ENCODE assay signal across 10 mouse cellular contexts in the genomic region with DNA sequence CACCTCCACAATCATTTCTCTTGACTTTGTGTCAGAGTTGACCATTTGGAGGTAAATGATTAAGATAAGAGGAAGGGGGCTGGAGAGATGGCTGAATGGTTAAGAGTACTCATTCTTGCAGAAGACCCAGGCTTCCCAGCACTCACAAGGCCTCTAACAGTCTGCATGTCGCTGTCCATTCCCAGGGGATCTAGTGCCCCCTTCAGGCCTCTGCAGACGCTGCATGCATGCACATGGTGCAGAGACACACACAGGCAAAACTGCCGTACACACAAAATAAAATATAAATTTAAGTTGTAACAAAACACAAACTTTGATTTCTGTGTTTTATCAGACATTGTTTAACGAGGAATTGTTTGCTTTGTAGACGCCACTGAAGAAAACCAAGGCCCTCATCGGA. TPM values are rescaled to one million over a fixed set of nuclear protein-coding genes. Genes with fewer than 3 reads are reported as not detected.
DNase-seq lines count a peak whose midpoint lies in the region; ATAC-seq and TF ChIP-seq lines count a peak whose summit lies in the region.
"Had no signal": no experiment of that assay in that cellular context is flagged by ENCODE, and none has a peak within 500 bp of the region (broad histone marks: within the 10 kb centered on the region; RNA-seq: fewer than 3 reads in every experiment).

No protein-coding gene starts in this region.

- 91% methylated on average over 6 of the region's 6 CpGs for WGBS in intestine, postnatal 0 days
- WGBS in intestine, embryonic 16.5 days: 94% methylated on average over 6 of the region's 6 CpGs
- WGBS in midbrain, postnatal 0 days: 91% methylated on average over 6 of the region's 6 CpGs
- WGBS in midbrain, embryonic 11.5 days: 88% methylated on average over 6 of the region's 6 CpGs
- 93% methylated on average over 6 of the region's 6 CpGs for WGBS in small intestine, adult 2 months
- 90% methylated on average over 6 of the region's 6 CpGs for WGBS in midbrain, embryonic 10.5 days

- no peak for ATAC-seq in intestine, postnatal 0 days
- ATAC-seq in intestine, embryonic 16.5 days: no peak
- no peak for ATAC-seq in midbrain, postnatal 0 days (ENCODE audit: low FRiP score)
- no peak for ATAC-seq in midbrain, embryonic 11.5 days (ENCODE audit: low FRiP score)

- H3K4me3 ChIP-seq in intestine, postnatal 0 days (ENCODE audit: low read depth, low read length): no peak overlapping the region
- no peak overlapping the region for H3K4me3 ChIP-seq in intestine, embryonic 16.5 days (ENCODE audit: low read length)
- H3K4me3 ChIP-seq in midbrain, postnatal 0 days (ENCODE audit: low read depth, low read length): no peak overlapping the region
- no peak overlapping the region for H3K4me3 ChIP-seq in midbrain, embryonic 11.5 days (ENCODE audit: low read depth, low read length)
- H3K4me3 ChIP-seq in MEL (ENCODE audit: control insufficient read depth in 1 of 2, insufficient read depth in 1 of 2, low read depth in 2 of 2, low read length in 2 of 2): no peak overlapping the region
- H3K4me3 ChIP-seq in small intestine, adult 2 months (ENCODE audit: low read depth, low read length): no peak overlapping the region
- H3K4me3 ChIP-seq in midbrain, embryonic 10.5 days: no peak overlapping the region

- H3K27ac ChIP-seq in intestine, postnatal 0 days (ENCODE audit: low read depth, low read length): no peak overlapping the region; the same call in 1 of the 2 replicates
- no peak overlapping the region for H3K27ac ChIP-seq in intestine, embryonic 16.5 days (ENCODE audit: low read length)
- H3K27ac ChIP-seq in midbrain, postnatal 0 days (ENCODE audit: low read depth, low read length): no peak overlapping the region
- no peak overlapping the region for H3K27ac ChIP-seq in midbrain, embryonic 11.5 days (ENCODE audit: low read depth, low read length)
- no peak overlapping the region for H3K27ac ChIP-seq in MEL (ENCODE audit: control insufficient read depth, low read depth, low read length)
- H3K27ac ChIP-seq in small intestine, adult 2 months (ENCODE audit: insufficient read depth, low read depth, low read length): no peak overlapping the region
- H3K27ac ChIP-seq in midbrain, embryonic 10.5 days (replicated peaks): no peak overlapping the region

- no peak overlapping the region for H3K4me2 ChIP-seq in intestine, postnatal 0 days (replicated peaks; ENCODE audit: low read depth)
- H3K4me2 ChIP-seq in intestine, embryonic 16.5 days (ENCODE audit: low read depth, low read length): no peak overlapping the region
- H3K4me2 ChIP-seq in midbrain, postnatal 0 days (ENCODE audit: low read depth, low read length, poor library complexity, severe bottlenecking): no peak overlapping the region
- no peak overlapping the region for H3K4me2 ChIP-seq in midbrain, embryonic 11.5 days

- no peak for TF ChIP-seq RAD21 in MEL (IDR thresholded peaks at IDR 0.05; ENCODE audit: low read depth, low read length)

- no peak for TF ChIP-seq EP300 in MEL (IDR thresholded peaks at IDR 0.05; ENCODE audit: low read depth in 1 of 2, low read length in 2 of 2)

- no peak for DNase-seq in midbrain, postnatal 0 days (ENCODE audit: low spot score)
- DNase-seq in midbrain, embryonic 11.5 days (ENCODE audit: low spot score, missing footprints): no peak
- DNase-seq in MEL (ENCODE audit: low read depth, low spot score): no peak
- no peak for DNase-seq in midbrain, embryonic 10.5 days (ENCODE audit: low spot score)
- DNase-seq in embryo, embryonic 10.5 days (ENCODE audit: low spot score): no peak
- DNase-seq: gastrocnemius, postnatal 10 days; heart, postnatal 10 days had no signal

- peak; percentile 57 for TF ChIP-seq CTCF in intestine, postnatal 0 days (IDR thresholded peaks at IDR 0.05; ENCODE audit: low read depth)
- TF ChIP-seq CTCF in midbrain, postnatal 0 days (IDR thresholded peaks at IDR 0.05): peak; percentile 50
- TF ChIP-seq CTCF in MEL (IDR thresholded peaks at IDR 0.05 in 2 of 3, conservative IDR thresholded peaks at IDR 0.05 in 1 of 3; ENCODE audit: control insufficient read depth in 1 of 3, insufficient read depth in 1 of 3, low read depth in 2 of 3, low read length in 3 of 3, poor library complexity in 1 of 3, severe bottlenecking in 1 of 3): peak; percentile 40 to 63 (median 55)
- peak; percentile 58; the same call in 1 of the 2 replicates for TF ChIP-seq CTCF in small intestine, adult 2 months (IDR thresholded peaks at IDR 0.05; ENCODE audit: extremely low read depth, insufficient read length, insufficient replicate concordance, low read depth, low read length)

- peaks cover 34% of the 10 kb centered on the region for H3K36me3 ChIP-seq in intestine, postnatal 0 days (ENCODE audit: control insufficient read depth, insufficient read depth)
- peaks cover 12% of the 10 kb centered on the region for H3K36me3 ChIP-seq in intestine, embryonic 16.5 days (ENCODE audit: control insufficient read depth, insufficient read depth, low read length)
- peaks cover 28% of the 10 kb centered on the region for H3K36me3 ChIP-seq in midbrain, postnatal 0 days (ENCODE audit: insufficient read depth, low read length)
- peaks cover 4% of the 10 kb centered on the region; the same call in 1 of the 2 replicates for H3K36me3 ChIP-seq in midbrain, embryonic 11.5 days (ENCODE audit: control insufficient read depth, insufficient read depth, low read length)
- H3K36me3 ChIP-seq in MEL (ENCODE audit: control insufficient read depth in 1 of 2, insufficient read depth in 2 of 2, low read length in 2 of 2): peaks cover 5 to 21% of the 10 kb centered on the region in 2 experiments
- H3K36me3 ChIP-seq in small intestine, adult 2 months (ENCODE audit: control insufficient read depth, insufficient read depth, low read length): peaks cover 19% of the 10 kb centered on the region
- H3K36me3 ChIP-seq in midbrain, embryonic 10.5 days: peaks cover 70% of the 10 kb centered on the region

- no peaks in the 10 kb centered on the region for H3K27me3 ChIP-seq in intestine, postnatal 0 days (replicated peaks; ENCODE audit: control insufficient read depth, insufficient read depth, low read length)
- no peaks in the 10 kb centered on the region for H3K27me3 ChIP-seq in intestine, embryonic 16.5 days (replicated peaks; ENCODE audit: control insufficient read depth, insufficient read depth, low read length)
- H3K27me3 ChIP-seq in midbrain, postnatal 0 days (ENCODE audit: insufficient read depth, low read length): no peaks in the 10 kb centered on the region
- H3K27me3 ChIP-seq in midbrain, embryonic 11.5 days (ENCODE audit: control insufficient read depth, insufficient read depth, low read length): no peaks in the 10 kb centered on the region
- H3K27me3 ChIP-seq in MEL (ENCODE audit: control insufficient read depth in 1 of 2, insufficient read depth in 2 of 2, low read length in 2 of 2): no peaks in the 10 kb centered on the region
- no peaks in the 10 kb centered on the region for H3K27me3 ChIP-seq in small intestine, adult 2 months (ENCODE audit: control insufficient read depth, insufficient read depth, low read length)
- no peaks in the 10 kb centered on the region for H3K27me3 ChIP-seq in midbrain, embryonic 10.5 days (ENCODE audit: low read depth, poor library complexity, severe bottlenecking)

- H3K4me1 ChIP-seq in intestine, postnatal 0 days (replicated peaks; ENCODE audit: control insufficient read depth, insufficient read depth, low read length): no peaks in the 10 kb centered on the region
- peaks cover 17% of the 10 kb centered on the region for H3K4me1 ChIP-seq in intestine, embryonic 16.5 days (ENCODE audit: control insufficient read depth, insufficient read depth, low read length)
- H3K4me1 ChIP-seq in midbrain, postnatal 0 days (ENCODE audit: insufficient read depth, low read length): peaks cover 6% of the 10 kb centered on the region; the same call in 1 of the 2 replicates
- peaks cover 6% of the 10 kb centered on the region for H3K4me1 ChIP-seq in midbrain, embryonic 11.5 days (ENCODE audit: control insufficient read depth, insufficient read depth, low read length)
- H3K4me1 ChIP-seq in MEL (ENCODE audit: control insufficient read depth in 1 of 2, insufficient read depth in 2 of 2, low read length in 2 of 2): peaks cover 5 to 33% of the 10 kb centered on the region in 2 experiments; a peak in 3 of 4 replicates
- peaks cover 6% of the 10 kb centered on the region for H3K4me1 ChIP-seq in small intestine, adult 2 months (ENCODE audit: control insufficient read depth, insufficient read depth, insufficient read length, low read length)
- H3K4me1 ChIP-seq in midbrain, embryonic 10.5 days: peaks cover 24% of the 10 kb centered on the region

- H3K9me3 ChIP-seq in intestine, postnatal 0 days (ENCODE audit: control insufficient read depth): no peaks in the 10 kb centered on the region
- no peaks in the 10 kb centered on the region for H3K9me3 ChIP-seq in intestine, embryonic 16.5 days (ENCODE audit: control insufficient read depth, low read length)
- no peaks in the 10 kb centered on the region for H3K9me3 ChIP-seq in midbrain, postnatal 0 days (ENCODE audit: low read length)
- H3K9me3 ChIP-seq in midbrain, embryonic 11.5 days (ENCODE audit: control insufficient read depth, low read length): no peaks in the 10 kb centered on the region; the same call in 1 of the 2 replicates
- no peaks in the 10 kb centered on the region for H3K9me3 ChIP-seq in MEL (replicated peaks; ENCODE audit: insufficient read depth, low read length)
- no peaks in the 10 kb centered on the region for H3K9me3 ChIP-seq in midbrain, embryonic 10.5 days (replicated peaks)

- no peak overlapping the region for H3K9ac ChIP-seq in intestine, postnatal 0 days (ENCODE audit: low read depth, low read length)
- no peak overlapping the region for H3K9ac ChIP-seq in intestine, embryonic 16.5 days (ENCODE audit: low read depth, low read length)
- no peak overlapping the region for H3K9ac ChIP-seq in midbrain, postnatal 0 days (replicated peaks; ENCODE audit: low read length, poor library complexity, severe bottlenecking)
- H3K9ac ChIP-seq in midbrain, embryonic 11.5 days (ENCODE audit: low read length): no peak overlapping the region
- H3K9ac ChIP-seq in MEL (ENCODE audit: control insufficient read depth, low read depth, low read length, poor library complexity, severe bottlenecking): no peak overlapping the region

- peaks cover 24% of the 10 kb centered on the region for H3K79me2 ChIP-seq in MEL (ENCODE audit: control insufficient read depth, insufficient read depth, low read length, poor library complexity)

- no peak for TF ChIP-seq POLR2A in MEL (IDR thresholded peaks at IDR 0.05; ENCODE audit: control insufficient read depth in 1 of 2, insufficient read depth in 1 of 2, low read depth in 1 of 2, low read length in 2 of 2, poor library complexity in 1 of 2)
- TF ChIP-seq POLR2A in small intestine, adult 2 months (IDR thresholded peaks at IDR 0.05; ENCODE audit: low read depth, low read length): no peak

RNA-seq across cellular contexts. Expression of gene Gns, which starts 5.9 kb away (rescaled TPM):
- polyA plus RNA-seq in intestine, postnatal 0 days (2015; fragmentation: Nextera tagmentation; extraction: Ambion mirVana): 68.6 and 78.1 TPM in 2 replicates
- polyA plus RNA-seq in intestine, embryonic 16.5 days (2015; fragmentation: Nextera tagmentation; extraction: Ambion mirVana): 43.3 and 50.4 TPM in 2 replicates
- total RNA-seq in midbrain, postnatal 0 days (2014; rRNA removed): 66.4 and 84.3 TPM in 2 replicates
- polyA plus RNA-seq in midbrain, postnatal 0 days (2015; fragmentation: Nextera tagmentation; extraction: Ambion mirVana): 37.7 and 40.4 TPM in 2 replicates
- polyA plus RNA-seq in midbrain, embryonic 11.5 days (2014; fragmentation: Nextera tagmentation; extraction: Ambion mirVana): 35.9 and 37.3 TPM in 2 replicates
- 24.4 and 33.6 TPM in 2 replicates for total RNA-seq in MEL (2012; rRNA removed)
- 10 to 100 TPM in 1 of 2 experiments, not detected in 1; 33.1 TPM for polyA plus RNA-seq in MEL (2012; ENCODE audit: insufficient read depth in 1 of 2, insufficient read length in 2 of 2, low read depth in 1 of 2, low replicate concordance in 2 of 2, missing spikeins in 1 of 2)
- 89.5 and 149 TPM in 2 replicates for polyA plus RNA-seq in small intestine, adult 2 months (2012; rRNA removed)
- polyA plus RNA-seq in midbrain, embryonic 10.5 days (2016; fragmentation: Nextera tagmentation; extraction: Ambion mirVana): 35.8 and 36.4 TPM in 2 replicates

RNA-seq across cellular contexts. Expression of gene Tbc1d30, which starts 19.7 kb away (rescaled TPM):
- polyA plus RNA-seq in intestine, postnatal 0 days (2015; fragmentation: Nextera tagmentation; extraction: Ambion mirVana): 2.8 and 2.9 TPM in 2 replicates
- 3.5 and 4.3 TPM in 2 replicates for polyA plus RNA-seq in intestine, embryonic 16.5 days (2015; fragmentation: Nextera tagmentation; extraction: Ambion mirVana)
- total RNA-seq in midbrain, postnatal 0 days (2014; rRNA removed): 46.9 and 49.1 TPM in 2 replicates
- 8.3 and 9.1 TPM in 2 replicates for polyA plus RNA-seq in midbrain, postnatal 0 days (2015; fragmentation: Nextera tagmentation; extraction: Ambion mirVana)
- 2.8 and 3.4 TPM in 2 replicates for polyA plus RNA-seq in midbrain, embryonic 11.5 days (2014; fragmentation: Nextera tagmentation; extraction: Ambion mirVana)
- total RNA-seq in MEL (2012; rRNA removed): 0.29 and 0.35 TPM in 2 replicates
- polyA plus RNA-seq in MEL (2012; ENCODE audit: insufficient read depth in 1 of 2, insufficient read length in 2 of 2, low read depth in 1 of 2, low replicate concordance in 2 of 2, missing spikeins in 1 of 2): 1 to 10 TPM in 1 of 2 experiments, not detected in 1; 2.1 TPM
- 4.3 and 5.5 TPM in 2 replicates for polyA plus RNA-seq in small intestine, adult 2 months (2012; rRNA removed)
- polyA plus RNA-seq in midbrain, embryonic 10.5 days (2016; fragmentation: Nextera tagmentation; extraction: Ambion mirVana): 1.1 and 2.2 TPM in 2 replicates
